Mouse (Mus musculus): ENCODE results near the gene Slc30a7.
"Not testable (repeated sequence)": the region's sequence is repeated elsewhere in the genome, so short reads cannot be mapped to it uniquely, and the experiment has no call there.

The Slc30a7 gene

DNA sequence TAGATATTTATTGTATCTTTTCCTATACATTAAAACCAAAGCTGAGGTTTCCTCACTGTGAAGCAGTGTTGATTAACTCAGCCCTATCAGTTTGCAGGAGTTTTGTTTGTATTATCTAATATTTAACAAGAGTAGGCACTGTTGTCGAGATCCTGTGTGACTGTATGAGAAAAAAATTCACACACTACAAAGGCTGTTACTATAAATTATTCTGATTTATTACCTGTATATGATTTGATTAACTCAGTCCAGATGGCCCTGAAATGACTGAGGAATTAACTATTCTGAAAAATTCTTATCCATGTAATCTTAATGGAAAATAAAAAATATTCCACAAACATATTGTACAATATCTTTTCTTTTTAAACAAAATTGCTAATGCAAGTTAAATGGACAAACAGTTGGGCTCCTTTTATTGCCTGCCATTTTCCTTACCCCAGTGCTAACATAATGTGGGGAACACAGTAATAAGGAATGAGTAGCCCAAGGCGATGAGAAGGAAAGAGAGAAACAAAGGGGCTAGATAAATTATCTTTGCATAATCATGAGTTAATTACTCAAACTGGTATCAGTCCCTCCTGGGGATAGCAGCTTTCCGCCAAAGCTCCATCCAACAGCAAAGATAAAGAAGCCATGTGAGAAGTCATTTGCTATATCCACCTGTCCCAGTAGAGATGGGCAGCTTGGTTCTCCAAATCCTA, 57.8 kb downstream of the Slc30a7 start:
- no peak for DNase-seq (ENCODE audit: low read depth, low spot score)

DNA sequence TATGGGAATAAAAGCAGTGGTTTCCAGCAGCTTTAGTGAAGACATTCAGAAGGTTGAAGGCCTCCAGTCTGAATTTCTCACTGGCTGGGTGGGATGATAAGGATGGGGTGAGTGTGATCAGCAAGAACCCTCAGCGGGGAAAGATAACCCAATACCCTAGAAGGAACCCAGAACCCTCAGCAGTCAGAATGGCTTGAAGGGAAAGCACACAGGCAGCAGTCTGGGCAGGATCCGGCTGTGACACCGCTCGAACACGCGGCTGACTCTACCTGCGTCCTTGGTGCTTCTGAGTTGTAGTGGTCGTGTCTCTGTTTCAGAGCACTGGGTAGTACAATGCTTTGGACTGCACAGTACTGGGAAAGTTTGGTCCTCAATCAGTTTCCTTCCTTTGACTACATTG, 60.9 kb downstream of the Slc30a7 start:
- no peak for DNase-seq (ENCODE audit: low read depth, low spot score)

DNA sequence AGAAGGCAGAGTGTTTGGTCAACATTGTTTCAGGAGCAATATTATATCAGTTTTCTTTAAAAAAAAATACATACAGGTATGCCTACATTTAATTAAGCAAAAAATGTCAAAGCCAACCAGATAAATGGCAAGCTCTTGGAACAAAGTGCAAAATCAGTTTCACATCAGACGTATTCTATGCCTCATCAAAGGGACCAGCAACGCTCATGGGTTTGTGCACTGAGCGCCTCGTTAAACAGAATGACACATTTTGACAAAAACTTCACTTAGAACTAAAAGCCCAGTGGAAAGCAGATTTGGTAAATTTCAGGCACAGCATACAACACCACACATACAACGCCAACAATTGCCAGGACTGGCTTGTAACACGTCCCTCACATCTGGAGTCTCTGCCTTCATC, 62.8 kb downstream of the Slc30a7 start:
- DNase-seq (ENCODE audit: low read depth, low spot score) = no peak

DNA sequence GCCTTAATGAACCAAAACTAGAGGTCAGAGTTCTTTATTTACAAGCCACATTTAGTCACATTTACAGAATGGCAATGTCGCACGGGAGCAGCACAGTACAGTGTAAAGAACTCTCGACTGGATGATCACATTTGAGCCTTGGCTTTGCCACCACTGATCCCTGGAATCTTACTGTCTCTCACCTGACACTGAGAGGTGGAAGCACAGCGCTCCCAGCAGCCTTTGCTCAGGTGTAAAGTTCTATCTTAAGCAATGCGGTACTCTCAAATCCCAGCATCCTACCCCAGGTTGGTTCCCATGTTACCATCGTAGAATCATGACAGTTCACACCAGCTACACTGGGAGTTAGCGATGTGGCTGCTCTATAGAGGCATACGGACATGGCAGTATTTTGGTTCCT, 65.7 kb downstream of the Slc30a7 start:
- no peak for DNase-seq (ENCODE audit: low read depth, low spot score)

DNA sequence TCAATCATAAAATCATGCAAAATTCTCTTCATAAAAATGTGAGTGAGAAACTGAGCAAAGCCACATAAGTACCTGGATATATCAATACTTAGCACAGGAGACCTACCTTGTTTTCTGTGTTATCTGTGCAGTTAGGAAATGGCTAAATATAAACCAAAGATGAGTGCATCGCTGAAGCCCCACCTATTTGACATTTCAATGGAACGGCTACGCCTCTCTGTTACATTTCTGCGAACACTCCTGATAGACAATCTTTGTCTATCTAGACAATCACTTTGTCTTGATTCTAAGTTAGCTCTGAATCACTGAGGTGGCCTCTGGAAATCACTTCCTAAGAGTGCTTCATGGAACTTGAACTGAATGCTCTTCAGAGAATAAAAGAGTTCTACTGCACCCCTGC, 66.7 kb downstream of the Slc30a7 start:
- no peak for DNase-seq (ENCODE audit: low read depth, low spot score)

DNA sequence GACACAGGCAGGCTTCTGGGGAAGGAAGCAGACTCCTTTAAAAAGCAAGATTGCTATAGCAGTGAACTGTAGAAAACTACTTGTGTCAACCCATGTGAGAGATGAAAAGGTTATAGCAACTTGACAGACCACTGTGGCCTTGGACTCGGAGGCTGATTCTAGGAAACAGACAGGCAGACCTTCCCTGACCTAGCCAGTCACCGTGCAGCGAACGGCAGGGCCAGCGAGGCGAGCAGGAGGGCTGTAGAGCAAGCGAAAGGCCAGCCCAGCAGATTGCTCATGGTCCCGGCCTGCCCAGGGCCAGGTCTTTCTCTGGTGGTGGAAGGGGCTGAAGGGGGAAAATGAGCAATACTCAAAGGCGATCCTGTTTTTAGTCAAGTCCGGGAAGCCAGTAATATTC, 69.4 kb downstream of the Slc30a7 start:
- no peak for DNase-seq (ENCODE audit: low read depth, low spot score)

DNA sequence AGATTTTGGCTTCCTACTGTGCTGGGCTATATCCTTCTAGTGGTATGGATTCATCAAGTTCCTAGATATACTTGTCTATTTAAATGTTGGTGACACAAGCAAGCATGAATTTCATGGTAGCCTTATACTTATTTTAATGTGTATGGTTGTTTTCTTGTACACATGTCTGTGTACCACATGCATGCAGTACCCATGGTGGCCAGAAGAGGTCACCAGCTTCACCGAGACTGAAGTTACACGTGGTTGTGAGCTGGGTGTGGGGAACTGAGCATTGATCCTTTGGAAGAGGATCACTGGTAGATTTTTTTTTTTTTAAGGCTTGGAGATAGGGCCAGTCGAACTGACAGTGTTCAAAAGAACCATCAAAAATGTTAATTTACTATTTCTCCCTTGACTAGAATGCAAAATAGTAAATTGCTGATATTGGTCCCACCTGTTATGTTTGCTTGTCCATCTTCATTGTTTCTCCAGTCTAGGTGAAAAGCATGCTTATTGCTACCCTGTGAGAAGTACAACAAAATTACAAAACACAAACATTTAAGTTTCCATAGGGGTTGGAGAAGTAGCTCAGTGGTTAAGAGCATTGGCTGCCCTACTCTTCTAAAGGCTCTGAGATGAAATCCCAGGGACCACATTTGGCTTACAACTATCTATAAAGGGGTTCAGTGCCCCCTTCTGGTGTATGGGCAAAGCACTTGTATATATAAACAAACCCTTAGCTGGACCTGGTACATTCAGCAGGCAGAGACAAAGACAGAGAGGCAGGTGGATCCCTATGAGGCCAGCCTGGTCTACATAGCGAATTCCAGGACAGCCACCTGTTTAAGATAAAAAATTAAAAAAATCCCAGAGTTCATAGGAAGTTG, 70.2 kb downstream of the Slc30a7 start:
- DNase-seq (ENCODE audit: low read depth, low spot score) = peak; percentile 47

DNA sequence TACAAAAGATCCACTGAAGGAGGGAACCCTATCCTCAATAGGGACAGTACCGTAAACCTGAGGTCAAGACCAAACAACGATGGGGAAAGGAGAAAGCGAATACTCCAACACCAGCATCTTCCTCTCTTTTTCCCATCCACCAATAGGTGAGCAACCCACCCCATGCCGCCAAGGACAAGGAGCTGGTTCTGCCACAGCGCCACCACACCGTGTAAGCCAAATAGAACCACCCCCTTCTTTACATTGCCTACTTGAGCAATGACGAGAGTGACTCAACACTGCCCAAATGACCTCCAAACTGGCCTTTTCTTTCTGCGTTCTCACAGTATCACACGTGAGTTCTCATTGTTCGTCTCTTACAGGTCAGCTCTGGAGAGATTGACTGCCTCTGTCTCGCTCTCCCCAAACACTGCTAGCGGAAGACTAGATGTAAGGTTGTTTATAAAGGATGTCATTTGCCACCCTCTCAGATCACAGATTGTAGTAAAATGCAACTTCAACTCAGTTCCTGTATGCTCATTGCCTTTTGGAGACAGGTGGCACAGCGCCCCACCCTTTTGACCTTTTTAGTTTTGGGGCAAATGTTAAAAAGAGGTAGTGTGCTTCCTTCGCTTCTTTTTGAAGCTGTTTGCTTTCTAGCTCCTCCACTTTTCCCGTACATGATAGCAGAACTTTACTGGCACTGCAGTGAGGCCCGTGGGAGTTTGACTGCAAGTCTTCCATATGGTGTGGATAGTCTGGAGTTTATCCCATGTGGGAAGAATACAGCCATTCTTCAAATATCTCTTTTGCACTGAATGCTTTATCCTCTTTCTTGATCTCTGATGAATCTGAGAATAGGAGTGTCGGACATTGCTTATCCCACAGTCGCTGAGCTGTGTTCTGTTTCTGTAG, 73.7 kb downstream of the Slc30a7 start:
- DNase-seq (ENCODE audit: low read depth, low spot score) = no peak

DNA sequence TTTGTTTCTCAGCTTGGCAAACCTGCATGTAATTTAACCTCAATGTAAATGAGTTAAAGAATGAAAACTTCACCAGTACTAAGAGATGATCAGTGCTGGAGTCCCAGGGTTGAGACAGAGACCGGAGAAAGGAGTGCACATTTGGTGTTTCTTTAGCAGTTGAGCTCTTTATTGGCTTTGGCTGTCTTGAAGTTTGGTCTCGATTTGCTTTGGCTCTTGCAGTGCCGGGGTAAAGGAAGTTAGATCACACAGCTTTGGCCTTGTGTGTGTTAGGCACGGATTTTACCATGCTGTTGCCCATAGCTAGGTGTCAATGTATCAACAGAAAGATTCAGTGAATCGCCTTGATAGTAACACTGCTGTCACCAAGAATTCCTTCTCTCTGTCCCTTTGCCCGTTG, 75.5 kb downstream of the Slc30a7 start:
- no peak for DNase-seq (ENCODE audit: low read depth, low spot score)

DNA sequence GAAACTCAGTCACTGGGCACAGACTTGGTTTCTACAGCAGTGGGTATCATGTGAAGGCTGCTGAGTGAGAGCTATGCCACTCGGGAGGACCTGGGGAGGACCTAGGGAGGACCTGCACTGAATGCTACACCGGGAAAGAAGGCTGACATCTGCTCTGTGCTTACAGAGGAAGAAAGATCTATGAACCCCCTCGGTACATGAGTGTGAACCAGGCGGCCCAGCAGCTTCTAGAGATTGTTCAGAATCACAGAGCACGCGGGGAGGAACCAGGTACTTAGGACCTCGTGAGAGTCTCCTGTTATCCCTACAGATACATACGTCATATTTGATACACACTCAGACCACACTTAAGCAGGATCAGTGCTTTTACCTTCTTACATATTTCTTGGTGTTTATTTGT, 80.7 kb downstream of the Slc30a7 start:
- no peak for DNase-seq (ENCODE audit: low read depth, low spot score)

DNA sequence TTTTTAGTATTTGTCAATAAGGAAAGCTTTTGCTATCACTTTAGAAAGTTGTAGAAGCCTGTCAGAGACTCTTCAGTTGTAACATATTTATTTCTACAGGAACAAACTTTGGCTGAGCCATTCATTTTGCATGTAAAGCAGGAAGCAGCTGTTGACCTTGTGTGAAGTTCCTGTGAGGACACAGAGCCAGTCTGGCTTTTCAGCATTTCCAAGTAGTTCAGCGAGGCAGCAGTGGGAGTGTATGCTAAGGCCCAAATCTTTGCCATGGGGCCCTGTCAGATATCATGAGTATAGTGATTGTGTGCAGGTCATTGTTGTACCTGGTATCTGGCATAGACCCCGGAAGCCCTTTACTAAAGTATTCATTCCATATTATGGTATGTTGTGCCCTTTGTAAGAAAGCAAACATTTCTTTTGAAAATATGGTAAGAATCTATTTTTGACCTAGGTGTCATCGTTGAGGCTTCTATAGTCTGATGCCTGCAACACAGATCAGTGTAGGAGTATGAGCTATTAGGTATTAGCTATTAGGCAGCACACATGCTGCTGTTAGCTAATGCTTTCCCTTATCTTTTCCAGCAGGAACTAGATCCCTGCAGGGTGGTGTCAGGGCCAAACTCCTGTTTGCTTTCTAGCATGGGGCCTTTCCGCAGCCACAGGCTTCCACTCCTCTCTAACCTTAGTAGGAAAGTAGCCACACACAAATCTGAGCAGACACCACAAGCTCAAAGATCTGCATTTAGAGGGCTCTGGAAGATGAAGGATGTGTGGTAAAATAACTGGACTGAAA, 82.6 kb downstream of the Slc30a7 start:
- no peak for DNase-seq (ENCODE audit: low read depth, low spot score)

DNA sequence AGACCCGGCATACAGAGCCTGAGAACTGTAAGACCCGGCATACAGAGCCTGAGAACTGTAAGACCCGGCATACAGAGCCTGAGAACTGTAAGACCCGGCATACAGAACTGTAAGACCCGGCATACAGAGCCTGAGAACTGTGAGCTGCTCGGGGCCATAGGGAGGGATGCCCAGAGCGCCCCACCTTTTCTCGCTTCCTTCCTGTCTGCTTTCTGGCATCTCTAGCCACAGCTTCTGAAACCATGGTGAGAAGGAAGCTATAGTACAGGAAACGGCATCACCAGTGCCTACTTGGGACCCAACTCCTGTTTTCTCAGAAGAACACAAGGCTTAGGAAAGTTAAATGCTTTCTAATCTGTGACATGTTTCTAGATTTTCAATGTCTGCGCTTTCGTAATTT, 99.8 kb downstream of the Slc30a7 start:
- DNase-seq (ENCODE audit: low read depth, low spot score) = not testable (repeated sequence)

DNA sequence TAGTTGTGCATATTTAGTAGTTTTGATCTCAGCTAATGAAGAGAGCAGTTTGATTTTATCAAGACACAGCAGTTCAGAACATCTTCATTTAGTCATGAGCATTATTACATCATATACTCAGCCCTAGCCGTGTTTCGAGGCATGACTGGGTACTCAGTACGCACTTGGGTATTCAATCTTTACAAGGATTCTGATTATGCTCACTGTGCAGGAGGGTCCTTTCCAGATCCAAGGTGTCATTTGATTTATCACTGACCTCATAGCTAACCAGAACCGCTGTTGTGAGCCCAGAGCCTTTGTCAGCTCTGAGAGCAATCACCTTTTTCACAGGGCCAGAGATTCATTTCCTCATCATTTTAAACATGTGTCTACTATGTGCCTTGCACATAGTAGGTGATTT, 101.6 kb downstream of the Slc30a7 start:
- DNase-seq (ENCODE audit: low read depth, low spot score) = no peak

DNA sequence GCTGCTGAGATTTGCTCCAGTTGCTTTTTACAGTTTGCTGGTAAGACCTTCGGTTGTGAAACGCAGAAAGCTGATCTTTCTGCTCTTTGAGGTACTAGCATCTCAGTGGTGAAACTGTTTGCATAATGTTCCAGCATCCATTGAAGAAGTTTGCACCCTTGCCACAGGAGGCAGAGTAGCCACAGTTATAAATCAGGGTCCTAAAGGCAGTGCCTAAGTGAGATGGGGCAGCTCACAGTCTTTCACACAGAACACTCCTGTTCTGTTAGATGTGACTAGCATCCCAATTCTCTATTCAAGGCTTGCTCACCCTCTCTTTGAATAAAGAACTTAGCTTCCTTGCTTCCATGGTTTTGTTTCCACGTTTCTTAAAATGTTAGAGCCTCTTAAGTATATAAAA, 102.1 kb downstream of the Slc30a7 start:
- no peak for DNase-seq (ENCODE audit: low read depth, low spot score)

DNA sequence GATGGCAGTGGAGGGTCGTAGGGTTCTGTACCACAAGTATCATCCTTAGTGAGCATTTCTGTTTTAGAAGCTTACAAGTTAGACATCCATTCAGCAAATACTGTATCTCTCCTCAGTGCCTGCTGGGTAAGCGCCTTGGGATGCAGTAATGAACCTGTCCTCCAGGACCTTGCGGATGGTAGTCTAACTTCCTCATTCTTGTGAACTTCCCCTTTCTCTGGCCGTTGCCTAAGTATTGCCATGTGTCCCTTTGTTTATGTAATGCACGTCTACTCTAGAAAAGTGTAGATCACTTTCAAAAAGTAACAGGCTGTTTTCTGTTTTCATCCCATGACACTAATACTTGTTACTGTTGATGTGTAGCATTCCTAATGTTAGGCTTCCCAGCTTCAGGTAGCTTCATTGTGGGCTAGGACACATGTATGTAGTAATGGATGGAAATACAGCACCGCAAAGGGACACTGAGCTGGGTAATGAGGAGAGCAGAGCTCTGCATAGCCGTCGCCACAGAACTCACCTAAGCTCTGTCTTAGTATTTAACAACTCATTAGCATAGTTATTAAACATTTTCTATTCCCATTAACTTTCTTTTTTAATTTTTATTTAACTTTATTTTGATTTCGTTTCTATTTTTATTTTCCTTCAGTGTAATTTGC, 104.8 kb downstream of the Slc30a7 start:
- DNase-seq (ENCODE audit: low read depth, low spot score) = no peak

DNA sequence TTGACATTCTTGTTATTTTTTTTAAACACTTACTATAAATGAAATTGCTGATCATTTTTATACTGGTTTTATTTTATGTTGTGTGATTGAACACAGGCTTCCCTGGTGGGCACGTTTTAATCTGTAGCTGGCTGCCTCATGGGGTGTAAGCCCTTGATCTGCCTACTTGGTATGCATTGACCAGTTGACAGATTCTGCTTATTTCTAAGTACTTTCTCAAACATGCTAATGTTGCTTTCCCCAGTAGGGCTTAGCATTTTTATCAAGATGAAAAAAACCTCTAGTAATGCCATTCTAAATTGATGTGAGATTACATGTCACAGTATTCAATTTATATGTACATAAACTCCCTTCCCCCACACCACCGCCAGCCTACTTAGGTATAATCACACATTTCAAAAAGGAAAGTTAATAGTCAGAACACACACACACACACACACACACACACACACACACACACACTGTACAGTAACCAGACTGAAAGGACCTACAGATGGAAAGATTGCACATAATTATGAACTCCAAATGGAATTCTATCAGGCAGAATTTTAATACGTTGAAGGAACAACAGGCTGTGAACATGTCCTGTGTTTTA, 108.8 kb downstream of the Slc30a7 start:
- no peak for DNase-seq (ENCODE audit: low read depth, low spot score)

DNA sequence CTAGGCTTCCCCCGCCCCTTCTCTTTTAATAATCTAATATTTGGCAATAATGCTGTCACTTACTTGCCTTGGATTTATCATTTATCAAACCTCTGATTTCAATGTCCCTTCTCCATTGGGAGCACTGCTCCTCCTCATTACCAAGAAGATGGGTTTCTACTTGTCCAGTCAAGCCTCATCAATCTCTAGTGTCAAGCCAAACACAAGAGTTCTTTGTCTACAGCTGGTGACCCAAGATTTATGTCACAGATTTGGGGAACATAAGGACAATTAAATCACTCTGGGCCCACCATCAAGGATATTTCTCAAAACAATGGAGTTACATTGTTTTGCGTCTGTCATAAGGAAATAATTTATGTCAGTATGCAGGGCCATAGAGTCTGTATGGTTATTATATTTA, 114.0 kb downstream of the Slc30a7 start:
- DNase-seq (ENCODE audit: low read depth, low spot score) = peak; percentile 50

DNA sequence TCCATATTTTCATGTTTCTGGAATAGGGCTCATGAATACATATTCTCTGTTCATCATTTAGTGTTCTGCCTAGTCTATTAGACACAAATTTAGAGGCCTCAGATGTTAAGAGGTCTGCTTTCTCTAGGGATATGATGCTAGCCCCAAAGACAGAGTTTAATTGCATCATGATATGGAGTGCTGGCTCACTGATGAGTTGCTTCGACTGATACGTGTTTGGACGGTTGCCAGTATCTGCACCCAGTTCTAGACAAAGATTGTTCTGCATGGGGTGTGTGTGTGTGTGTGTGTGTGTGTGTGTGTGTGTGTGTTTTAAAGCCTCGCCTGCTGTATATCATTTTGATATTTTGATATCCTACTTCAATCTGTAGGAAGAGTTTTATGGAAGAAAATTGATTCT, 114.9 kb downstream of the Slc30a7 start:
- DNase-seq (ENCODE audit: low read depth, low spot score) = no peak
